Mouse (Mus musculus): Measurements from ENCODE around the gene Ankdd1b.

The Ankdd1b gene

GRCm38 (mm10) chr13:96470957-96471356, at the start of gene Ankdd1b:
Gene Ankdd1b, minus strand, starts transcription at chr13:96471198.
- no peak for DNase-seq

DNA sequence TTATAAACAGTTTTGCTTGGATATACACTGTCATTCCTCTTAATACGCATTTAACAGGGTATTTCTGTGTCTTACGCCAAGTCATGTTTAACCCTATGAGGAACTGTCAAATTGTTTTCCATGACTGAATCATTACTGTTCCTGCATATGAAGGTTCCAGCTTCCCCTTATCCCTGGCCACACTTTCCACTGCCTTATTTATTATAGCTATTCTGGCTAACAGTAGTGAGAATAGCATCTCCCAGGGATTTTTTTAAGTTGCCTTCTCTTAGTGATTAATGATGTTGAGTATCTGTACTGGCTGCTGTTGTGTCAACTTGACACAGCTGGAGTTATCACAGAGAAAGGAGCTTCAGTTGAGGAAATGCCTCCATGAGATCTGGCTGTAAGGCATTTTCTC, 46.3 kb upstream of the Ankdd1b start:
- DNase-seq = no peak

DNA sequence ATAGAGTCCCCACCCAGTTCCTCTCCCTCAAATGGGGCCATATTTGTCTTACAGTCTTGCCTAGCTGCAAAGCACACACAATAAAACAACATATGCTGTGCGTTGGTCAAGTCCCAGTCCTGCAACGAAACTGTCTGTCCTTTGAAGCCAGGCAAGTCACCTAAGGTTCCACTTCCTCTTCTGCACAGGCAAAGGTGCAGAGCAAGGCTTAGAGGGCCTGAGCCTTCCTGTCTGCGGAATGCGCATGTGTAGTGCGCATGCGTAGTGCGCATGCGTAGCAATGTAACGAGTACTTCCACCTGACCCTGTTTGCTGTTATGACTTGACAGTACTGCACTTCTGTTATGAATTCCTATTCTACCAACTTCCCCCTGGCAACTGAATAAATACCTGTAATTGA, 45.3 kb upstream of the Ankdd1b start:
- no peak for DNase-seq

GRCm38 (mm10) chr13:96514154-96514942, 43.4 kb upstream of the Ankdd1b start:
- no peak for DNase-seq

GRCm38 (mm10) chr13:96511893-96512292, 40.9 kb upstream of the Ankdd1b start:
- DNase-seq = no peak

- no peak for DNase-seq
Measured at GRCm38 (mm10) chr13:96511262-96511661, 40.3 kb upstream of the Ankdd1b start.

DNA sequence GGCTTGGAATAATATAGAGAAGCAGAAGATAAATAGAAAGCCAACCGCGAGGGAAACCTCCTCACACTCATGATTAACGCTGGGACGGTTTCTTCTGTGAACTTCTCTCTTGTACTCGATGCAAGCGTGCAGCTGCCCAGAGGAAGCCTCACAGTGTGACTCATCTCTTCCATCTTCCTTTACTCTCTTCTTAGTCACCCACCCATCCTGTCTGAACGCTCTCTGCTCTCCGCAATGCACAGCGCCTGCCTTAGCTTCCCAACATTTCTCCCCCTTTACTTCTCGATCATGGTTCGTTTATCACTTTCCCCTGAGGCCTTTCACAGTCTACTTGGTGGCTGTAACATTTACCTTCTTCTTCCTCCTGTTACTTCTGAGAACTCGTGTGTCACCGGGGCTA, 39.6 kb upstream of the Ankdd1b start:
- DNase-seq = no peak

GRCm38 (mm10) chr13:96507541-96507940, 36.5 kb upstream of the Ankdd1b start:
- DNase-seq = no peak

DNA sequence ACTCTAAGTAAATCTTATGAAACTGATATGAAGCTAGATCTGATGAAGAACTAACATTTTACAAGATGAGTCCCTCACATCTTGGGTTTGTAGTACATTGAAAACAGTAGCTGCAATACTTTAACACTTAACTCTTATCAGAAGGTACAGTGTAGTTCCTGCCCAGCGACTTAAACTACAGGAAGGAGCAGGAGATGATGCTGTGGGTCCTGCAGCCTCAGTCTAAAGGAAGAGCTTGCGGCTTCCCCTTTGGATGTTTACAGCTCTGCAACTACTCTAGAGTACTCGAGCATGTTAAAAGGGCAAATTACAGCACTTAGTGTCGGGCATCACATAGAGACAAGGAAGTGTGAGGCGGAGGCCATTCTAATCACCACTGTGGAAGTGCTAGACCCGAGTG, 35.3 kb upstream of the Ankdd1b start:
- no peak for DNase-seq

- no peak for DNase-seq
Measured at GRCm38 (mm10) chr13:96505661-96506060, 34.7 kb upstream of the Ankdd1b start.

- no peak for DNase-seq
Measured at GRCm38 (mm10) chr13:96499891-96500290, 28.9 kb upstream of the Ankdd1b start.

DNA sequence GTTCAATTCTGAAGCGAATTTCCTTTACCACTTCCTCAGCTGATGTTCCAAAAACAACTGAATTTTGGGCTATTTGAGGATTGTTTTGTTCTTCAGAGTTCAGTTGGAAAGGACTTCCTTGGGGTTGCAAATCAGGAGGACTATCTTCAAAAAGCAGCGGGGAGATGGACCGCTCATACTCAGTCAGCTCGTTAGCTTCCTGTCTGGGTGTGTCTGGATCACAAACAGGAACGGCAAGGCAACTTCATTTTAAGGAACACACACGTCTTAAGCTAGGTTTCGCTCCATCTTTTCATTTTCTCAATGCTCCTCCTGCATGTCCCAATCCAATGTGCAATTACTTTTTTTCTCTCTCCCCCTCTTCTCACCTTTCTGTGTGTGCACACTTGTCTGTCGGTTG, 25.6 kb upstream of the Ankdd1b start:
- DNase-seq = no peak

- DNase-seq = no peak
Measured at GRCm38 (mm10) chr13:96490433-96490832, 19.4 kb upstream of the Ankdd1b start, which contains the start of gene Gm17622. Gene Gm17622, plus strand, starts transcription at chr13:96490733.

DNA sequence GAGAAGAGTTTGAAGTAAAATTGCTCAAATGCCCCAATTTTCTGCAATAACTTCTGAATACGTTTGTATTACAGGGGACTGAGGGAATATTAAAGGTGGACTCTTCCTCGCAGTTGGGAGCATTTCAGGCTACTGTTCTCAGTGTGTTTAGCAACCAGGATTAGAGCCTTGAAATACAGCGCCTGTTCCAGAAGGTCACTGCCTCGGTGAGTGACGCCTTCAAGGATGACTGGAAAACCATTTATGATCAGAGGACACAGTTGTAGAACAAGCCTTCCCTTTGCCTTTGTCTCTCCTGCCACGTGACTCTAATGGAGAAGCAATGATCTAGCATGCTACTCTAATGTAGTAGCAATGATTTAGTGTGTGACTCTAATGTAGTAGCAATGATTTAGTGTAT, 17.0 kb upstream of the Ankdd1b start:
- no peak for DNase-seq

- no peak for DNase-seq
Measured at GRCm38 (mm10) chr13:96487230-96487629, 16.2 kb upstream of the Ankdd1b start.

GRCm38 (mm10) chr13:96478991-96479390, 8.0 kb upstream of the Ankdd1b start:
- DNase-seq = no peak

GRCm38 (mm10) chr13:96477226-96477625, 6.2 kb upstream of the Ankdd1b start:
- DNase-seq = no peak

- no peak for DNase-seq
Measured at GRCm38 (mm10) chr13:96470556-96470955, 442 bp downstream of the Ankdd1b start.

- no peak for DNase-seq
Measured at GRCm38 (mm10) chr13:96468678-96469077, 2.3 kb downstream of the Ankdd1b start.

DNA sequence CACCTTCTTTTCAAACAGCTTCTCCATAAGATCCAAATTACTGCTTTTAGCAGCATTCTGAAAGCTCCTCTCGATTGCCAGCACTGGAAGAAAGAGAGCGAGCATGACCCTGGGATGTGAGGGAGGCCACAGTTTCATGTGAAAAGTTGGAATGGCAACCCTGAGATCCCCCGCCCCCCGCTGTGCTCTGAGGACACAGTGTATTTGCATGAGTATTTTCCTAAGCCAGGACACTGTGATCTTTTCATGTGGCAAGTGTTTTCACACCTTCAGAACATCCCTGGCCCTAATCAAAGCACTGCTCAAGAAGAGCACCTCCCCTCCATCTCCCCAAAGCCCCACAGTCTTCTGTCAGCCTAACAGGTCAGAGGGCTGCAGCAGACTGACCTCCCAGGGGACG, 5.7 kb downstream of the Ankdd1b start:
- DNase-seq = no peak

DNA sequence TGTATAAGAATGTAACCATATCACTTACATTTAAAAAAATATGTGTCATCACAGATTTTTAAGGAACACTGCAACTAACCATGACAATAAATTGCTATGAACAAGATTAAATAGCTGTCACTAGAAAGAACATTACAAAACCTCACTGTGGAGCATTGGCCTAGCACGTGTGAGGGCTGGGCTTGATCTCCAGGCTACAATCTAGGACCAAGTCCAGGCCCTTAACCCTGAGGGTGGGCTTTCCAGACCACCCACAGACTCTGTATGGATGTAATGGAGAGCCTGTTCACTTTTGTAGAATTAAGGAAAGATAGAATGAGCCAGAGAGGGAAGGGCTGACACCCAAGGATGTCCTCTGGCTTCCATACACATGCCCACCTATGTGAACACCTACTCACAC, 8.4 kb downstream of the Ankdd1b start:
- DNase-seq = no peak

DNA sequence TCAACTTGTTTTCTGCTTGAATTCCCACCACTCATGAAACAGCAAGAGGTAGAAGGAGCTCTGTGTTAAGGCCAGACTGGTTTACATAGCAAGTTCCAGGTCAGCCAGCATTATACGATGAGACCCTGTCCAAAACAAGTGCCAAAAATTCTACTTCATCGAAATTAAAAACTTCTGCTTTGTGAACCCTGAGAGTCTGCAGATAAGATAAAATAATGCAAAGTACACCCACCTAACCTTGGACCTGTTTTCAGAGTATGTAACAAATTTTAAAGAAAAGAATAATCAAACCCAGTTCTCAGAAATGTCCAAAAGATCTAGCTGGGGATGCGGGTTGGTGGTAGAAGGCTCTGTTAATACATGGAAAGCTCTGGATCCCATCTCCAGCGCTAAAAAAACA, 12.4 kb downstream of the Ankdd1b start:
- no peak for DNase-seq

DNA sequence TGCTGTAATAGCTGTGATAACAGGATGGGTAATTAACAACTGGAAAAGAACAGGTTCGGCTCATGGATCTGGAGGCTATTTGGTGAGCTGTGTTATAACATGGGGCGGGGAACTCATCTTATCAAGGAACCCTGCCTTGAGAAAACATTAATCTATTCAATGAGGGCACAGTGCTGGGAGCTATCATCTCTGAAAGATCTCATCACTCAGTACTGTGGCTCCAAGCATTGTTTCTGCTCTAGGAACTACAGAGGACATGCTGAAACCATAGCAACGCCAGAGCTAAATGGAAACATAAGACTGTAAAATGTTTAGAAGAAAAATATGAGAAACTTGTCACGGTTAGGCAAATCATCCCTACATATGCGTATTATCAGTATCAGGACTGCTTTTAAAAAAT, 13.0 kb downstream of the Ankdd1b start:
- no peak for DNase-seq

GRCm38 (mm10) chr13:96457566-96457965, 13.4 kb downstream of the Ankdd1b start:
- DNase-seq = no peak

GRCm38 (mm10) chr13:96454288-96454687, 16.7 kb downstream of the Ankdd1b start:
- peak; percentile 38 to 59 for DNase-seq

Measured in cerebellum, postnatal 14 days (tissue).